Mouse (Mus musculus) megakaryocyte, embryonic 14.5 days (primary cell): ENCODE measurements around the gene Myom1.

Source experiments
- FLI1 ChIP-seq: IDR thresholded peaks from 2 replicates; pipeline ENCODE4 v1.6.1; 2012; ENCODE audit warnings: low read length, inconsistent platforms, mixed read lengths
- GATA1 ChIP-seq: IDR thresholded peaks from 3 replicates; pipeline ENCODE4 v1.6.1; 2012; ENCODE audit warnings: mixed read lengths, low read length, inconsistent platforms, borderline replicate concordance

DNA sequence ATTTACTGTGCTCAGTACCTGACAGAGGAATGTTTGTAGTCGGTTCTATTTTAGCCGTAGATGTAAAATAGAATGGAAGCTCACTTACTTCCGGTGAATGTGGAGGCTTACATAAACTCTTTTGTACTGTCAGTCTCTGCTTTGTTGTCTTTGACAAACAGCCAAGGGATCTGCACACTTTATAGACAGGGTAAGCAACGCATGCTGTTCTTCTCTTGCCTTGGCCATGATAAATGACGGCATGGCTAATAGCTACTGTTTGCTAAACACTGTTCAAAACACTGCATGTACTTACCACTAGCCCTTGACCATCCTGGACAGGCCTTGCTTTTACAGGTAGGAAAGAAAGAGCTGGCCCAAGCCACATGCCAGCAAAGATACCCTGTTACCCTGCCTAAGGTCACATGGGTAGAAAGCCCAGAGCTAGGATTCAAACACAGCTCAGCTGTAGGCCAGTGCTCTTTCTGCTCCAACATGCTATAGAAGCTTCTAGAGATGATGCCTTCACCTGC, 59.7 kb downstream of the Myom1 start:
- TF ChIP-seq GATA1 (no peak), FLI1 (no peak)
